Mouse (Mus musculus) stomach, postnatal 0 days (tissue): ENCODE measurements around the gene Rhbdl1.

ENCODE experiments used
- CTCF ChIP-seq: IDR thresholded peaks from 2 replicates; pipeline ENCODE4 v1.5.1; 2016; ENCODE audit warnings: antibody characterized with exemption, low read depth, mild to moderate bottlenecking, moderate library complexity
- EP300 ChIP-seq: optimal IDR thresholded peaks from 2 replicates; pipeline ENCODE3; 2016; ENCODE audit warnings: antibody characterized with exemption

- TF ChIP-seq CTCF (no peak), EP300 (no peak)
Measured at GRCm38 (mm10) chr17:25791843-25792527, 45.1 kb downstream of the Rhbdl1 start.
